Mouse (Mus musculus) kidney, adult 2 months (tissue): ENCODE measurements at regions not wholly inside any gene's neighbourhood (a gene's known extent, or its start where the extent isn't known, plus 50 kb on each side); places are given as distances from the start of the nearest gene placed in this dataset.

Experiments
- CTCF ChIP-seq: fragments of 200-500 bp; conservative IDR thresholded peaks from 2 replicates; pipeline ENCODE4 v1.5.1; 2011; ENCODE audit warnings: low read depth, mild to moderate bottlenecking, control low read depth, low read length, moderate library complexity, mixed read lengths; ENCODE audit not compliant: insufficient read depth, insufficient read length
- POLR2A ChIP-seq: fragments of 200-500 bp; IDR thresholded peaks from one replicate; pipeline ENCODE4 v1.6.1; 2011; ENCODE audit warnings: low read depth, low read length, control low read depth

DNA sequence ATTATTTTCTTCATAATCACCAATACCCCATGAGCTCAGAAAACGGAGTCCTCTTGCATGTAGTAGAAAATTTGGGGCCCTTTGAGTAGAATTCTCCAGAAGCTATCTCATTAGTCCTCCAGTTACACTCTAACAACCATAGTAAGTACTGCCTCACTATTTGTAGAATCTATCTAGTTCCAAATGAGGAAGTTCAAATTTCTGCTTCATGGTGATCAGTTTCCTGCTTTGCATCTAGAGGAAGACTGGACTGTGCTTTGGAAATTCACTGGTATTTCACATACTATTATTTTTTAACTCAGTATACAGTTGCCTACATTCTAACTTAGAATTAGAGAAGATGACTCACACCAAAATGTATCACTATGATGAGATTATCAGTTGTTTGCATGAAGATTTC is 1018.7 kb downstream of the Adam6a start:
- TF ChIP-seq CTCF (no peak), POLR2A (no peak)
